Mouse (Mus musculus) ZHBTc4 (cell line): Measurements from ENCODE around the gene Irf2.
"Not testable (repeated sequence)": the region's sequence is repeated elsewhere in the genome, so short reads cannot be mapped to it uniquely, and the experiment has no call there.

ENCODE experiments used
- DNase-seq: peaks from one replicate; pipeline ENCODE4 v3.0.0-alpha.2; 2011; ENCODE audit warnings: low read depth, low spot score

The Irf2 gene

DNA sequence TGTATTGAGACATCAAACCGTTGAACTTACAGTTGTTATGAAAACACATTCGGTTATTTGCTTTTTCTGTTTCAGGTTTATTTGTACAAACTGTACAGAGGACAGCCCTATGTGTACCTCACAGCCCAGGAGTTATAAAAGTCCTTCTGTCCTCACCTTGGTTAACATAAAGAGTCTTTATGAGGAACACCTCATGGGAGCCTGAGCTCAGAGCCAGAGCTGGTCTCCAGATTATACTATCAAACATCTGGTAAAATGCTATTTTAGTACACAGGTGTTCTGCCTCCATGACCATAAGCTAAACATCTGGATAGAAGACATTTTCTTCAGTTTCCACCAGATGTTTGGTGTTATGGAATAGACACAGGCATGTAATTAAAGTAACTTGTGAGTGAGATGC is 13.1 kb upstream of the Irf2 start:
- no peak for DNase-seq

DNA sequence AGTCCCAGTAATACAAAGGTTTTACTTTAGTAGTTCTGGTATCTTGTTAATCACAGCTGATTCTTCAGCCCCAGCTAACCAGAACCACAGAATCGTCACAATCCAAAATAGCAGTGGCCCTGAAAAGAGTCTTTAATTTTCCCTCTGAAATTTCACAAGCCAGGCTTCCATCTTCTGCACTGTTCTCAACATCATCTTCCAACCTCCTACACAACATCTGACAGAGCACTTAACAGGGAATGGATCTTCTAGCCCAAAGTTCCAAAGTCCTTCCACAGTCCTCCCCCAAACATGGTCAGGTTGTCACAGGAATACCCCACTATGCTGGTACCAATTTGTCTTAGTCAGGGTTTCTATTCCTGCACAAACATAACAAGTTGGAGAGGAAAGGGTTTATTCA is 9.9 kb upstream of the Irf2 start:
- DNase-seq, result not testable (repeated sequence)

DNA sequence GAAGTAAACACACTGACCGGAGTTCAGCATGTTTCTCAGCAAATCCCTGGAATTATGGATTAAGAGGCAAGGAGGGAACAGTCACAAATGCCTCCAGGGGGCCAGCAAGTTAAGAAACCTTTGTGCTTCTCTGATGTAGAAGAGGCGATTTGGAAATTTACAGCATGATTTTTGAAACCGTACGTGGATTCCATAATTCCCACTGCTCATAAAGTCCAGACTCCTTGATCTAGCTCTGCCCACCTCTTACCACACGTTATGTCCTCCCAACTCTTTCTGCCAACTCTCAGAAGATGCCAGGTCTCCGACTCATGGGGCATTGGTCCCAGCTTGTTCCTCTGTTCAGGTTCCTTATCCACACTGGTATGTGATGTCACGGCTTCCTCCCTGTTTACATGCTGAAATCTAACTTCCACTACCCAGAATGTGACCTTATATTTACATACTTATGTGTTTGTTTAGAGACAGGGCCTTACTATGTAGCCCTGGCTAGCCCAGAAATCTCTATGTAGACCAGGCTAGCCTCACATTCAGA is 7.1 kb upstream of the Irf2 start:
- DNase-seq, result no peak

DNA sequence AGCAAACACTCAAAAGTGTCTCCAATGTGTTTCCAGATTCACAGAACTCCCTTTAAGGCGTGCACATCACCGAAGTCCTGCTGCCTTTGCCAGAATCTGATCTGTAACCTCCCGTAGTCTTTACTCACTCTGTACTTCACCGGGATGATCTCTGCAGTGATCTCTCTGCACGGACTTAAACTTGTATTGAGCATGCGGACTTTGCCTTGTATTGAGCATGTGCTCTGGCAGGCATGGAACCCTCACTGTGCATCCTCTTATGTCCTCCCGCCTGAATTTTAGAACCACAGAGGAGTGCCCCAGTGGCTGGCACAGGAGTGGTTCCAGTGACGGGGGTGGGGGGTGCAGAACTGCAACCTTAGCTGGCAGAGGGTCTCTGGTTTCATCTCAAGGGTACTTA is 5.9 kb upstream of the Irf2 start:
- no peak for DNase-seq

DNA sequence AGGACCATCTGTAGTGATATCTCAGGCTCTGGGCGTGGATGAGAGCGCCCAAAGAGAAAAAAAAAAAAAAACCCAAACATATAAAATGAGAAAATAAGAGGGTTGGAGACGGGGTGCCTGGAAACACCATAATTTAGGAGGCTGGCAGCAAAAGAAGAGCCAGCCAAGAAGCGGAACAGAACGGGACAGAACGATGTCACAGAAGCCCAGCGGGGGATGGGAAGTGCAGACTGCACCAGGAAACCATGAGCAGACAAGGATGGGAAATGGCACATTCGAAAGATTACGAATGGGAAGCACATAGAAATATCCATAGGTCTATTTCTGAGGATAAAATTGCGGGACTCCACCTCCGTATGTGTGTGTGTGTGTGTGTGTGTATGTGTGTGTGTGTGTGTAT is 4.0 kb upstream of the Irf2 start:
- DNase-seq, result no peak

DNA sequence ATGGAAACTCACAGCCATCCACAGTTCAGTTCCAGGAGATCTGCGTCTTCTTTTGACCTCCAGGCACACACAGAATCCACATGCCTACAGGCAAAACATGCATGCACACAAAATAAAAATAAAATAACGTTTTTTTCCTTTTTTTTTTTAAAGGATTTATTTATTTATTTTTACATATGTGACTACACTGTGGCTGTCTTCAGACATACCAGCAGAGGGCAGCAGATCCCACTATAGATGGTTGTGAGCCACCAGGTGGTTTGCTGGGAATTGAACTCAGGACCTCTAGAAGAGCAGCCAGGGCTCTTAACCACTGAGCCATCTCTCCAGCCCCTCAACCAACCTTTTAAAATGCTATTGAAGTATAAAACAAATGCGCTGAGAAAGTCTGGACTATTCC is 3.3 kb upstream of the Irf2 start:
- peak; percentile 40 for DNase-seq

DNA sequence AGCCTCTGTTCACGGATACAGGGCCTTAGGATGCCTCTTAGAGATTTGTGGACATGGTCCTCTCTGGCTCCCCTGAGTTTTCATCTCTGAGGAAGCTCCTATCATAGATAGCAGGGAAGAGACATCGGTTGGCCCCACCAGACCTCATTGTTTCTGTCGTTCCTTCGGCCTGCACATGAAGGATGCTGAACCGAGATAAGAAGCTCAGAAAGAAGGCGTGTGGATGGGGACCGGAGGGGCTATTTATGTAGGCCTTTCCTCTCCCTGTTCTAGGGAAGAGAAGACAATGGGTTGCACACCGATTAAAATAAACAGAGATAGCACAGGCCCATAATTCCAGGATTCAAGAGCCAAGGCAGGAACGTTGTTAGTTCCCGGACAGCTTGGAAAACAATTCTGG is 2.1 kb upstream of the Irf2 start:
- no peak for DNase-seq

DNA sequence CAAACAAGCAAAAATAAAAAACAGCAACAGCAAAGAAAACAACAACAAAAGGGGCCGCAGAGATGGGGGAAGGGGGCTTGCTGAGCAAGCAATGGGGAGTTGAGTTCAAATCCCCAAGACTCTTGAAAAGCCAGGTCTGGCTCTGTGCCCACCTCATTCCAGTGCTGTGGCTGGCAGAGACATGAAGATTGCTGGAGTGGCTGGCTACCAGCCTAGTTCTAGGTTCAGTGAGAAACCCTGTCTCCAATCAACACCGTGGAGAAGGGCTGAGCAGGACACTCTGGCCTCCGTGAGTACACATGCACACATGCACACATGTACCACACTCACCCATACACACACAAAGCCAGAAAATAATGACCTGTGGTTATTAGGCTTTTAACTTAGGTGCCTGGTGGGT is 1.6 kb upstream of the Irf2 start:
- no peak for DNase-seq

DNA sequence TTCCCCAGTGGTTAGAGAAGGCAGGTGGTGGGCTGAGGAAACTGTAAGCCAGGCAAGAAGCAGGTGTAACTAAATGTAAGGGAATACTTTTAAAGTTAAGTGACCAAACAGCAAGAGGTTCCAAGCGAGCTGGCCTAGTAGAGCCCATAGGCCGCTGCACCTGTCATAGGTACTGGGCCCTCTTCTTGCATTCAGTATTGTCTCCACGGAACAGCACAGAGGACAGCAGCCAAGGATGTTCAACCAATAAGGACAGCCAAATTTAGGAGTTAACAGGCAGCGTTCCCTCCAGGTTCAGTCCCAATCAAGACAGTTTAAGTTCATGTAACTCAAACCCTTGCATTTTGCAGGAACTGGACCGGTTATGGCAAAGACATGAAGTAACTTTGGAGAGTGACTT is 931 bp upstream of the Irf2 start:
- peak; percentile 15 for DNase-seq

DNA sequence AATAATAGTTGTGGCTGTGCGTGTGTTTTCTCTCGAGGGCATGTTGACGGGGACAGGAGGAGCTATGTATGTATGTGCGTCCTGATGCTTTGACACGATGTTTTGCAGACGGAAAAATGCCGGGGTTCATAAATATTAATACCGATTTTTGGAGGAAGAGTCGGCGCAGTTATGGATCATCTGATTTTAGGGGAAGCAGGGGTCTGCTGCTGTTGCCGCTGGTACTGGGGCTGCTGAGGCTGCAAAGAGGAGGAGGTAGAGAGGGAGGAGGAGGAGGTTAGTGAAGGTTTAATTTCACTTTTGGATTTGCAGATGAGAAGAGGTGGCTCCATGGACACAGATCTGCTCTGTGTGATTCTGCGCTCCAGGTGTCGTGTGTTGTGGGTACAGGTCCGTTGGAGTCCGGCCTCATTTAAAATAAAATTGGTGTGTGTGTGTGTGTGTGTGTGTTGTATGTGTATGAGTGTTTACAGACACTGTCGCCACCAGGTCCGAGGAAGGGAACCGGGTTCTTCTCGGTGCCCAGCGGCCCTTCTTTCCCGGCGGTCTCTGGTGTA is 502 bp downstream of the Irf2 start:
- peak; percentile 32 for DNase-seq

DNA sequence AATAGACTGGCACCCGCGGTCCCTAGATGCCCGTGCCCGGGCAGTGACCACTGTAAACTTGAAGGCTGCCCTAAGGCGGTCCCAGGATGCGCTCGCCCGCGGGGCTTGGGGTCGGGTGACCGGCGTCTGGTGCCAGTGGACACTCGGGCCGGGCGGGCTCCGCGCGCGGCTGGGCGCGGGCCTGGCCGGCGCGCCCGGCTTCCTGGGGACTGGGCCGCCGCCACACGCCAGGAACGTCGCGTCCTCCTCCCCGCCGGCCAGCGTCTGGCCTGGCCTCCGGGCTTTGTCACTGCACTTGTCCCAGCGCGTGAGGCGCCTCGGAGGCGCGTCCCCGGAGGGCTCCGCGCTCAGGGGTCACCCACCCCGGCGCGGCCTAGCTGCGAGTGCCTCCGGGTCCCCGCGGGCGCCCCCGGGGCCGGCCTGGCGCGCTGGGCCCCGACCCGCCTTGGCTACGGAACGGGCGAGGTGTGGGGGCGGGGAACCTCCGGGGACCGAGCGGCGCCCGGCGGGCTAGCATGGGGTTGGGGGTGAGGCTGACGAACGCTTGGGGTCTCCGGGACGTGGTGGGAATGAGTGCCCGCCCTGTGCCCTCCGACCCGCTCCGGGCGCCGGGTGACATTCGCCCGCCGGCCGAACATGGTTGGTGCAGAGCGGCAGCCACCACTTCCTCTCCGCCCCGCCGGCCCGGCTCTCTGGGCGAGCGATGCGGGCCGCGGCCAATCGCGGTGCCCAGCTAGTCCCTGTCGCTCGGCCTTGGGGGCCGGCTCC is 1.2 kb downstream of the Irf2 start:
- peak; percentile 55 for DNase-seq

DNA sequence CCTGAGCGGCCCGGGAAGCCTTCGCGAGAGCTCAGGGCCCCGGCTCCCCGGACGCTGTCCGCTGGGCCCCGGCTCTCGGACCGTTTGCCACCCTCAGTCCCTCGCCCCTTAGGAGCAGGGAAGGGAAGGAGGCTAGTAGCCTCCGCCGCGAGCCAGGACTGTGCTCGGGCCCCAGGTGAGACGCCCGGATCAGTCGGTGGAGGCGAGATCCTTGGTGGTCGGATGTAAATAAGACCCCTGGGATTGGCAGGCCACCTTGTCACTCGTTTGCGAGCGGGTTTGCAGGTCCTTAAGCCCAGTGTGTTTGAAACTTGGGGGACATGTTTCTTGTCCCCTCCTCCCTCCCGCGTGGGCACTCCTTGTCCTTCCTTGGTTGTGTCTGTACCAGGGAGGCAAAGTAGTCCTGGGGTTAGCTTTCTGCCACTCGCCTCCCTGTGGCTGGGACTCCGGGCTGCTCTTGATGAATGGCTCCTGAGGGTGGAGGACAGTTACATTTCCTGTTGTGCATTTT is 1.8 kb downstream of the Irf2 start:
- peak; percentile 62 for DNase-seq

DNA sequence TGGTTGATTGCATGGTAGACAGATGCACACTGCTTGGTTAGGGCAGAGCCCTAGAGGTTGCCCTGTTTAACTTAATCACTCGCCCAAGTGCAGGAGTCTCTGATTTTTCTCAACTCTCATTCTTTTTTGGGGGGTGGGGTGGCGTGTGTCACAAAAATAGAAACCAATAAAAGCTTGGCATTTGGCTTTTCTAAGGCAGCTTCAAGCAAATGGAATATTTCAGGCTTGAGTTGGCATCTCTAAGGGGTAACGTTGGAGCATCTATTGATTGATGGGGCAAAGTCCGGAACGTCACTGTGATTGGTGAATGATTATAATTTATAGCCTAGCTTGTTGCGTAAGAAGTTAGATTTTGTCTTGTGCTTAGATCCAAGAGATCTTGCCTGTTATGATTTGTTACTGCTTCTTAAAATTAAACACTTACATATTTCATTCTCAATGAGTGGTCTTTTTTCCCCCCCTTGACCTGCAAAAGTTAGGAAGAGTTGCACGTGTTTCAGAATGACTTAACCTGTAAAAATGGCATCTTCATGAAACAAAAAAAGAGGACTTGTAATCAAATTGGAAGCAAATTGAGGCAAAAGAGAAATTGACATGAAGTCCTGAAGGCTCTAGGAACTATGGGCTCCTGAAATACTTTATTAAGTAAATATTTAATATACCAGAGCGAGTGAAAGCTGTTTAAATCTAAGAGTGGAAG is 2.6 kb downstream of the Irf2 start:
- no peak for DNase-seq

DNA sequence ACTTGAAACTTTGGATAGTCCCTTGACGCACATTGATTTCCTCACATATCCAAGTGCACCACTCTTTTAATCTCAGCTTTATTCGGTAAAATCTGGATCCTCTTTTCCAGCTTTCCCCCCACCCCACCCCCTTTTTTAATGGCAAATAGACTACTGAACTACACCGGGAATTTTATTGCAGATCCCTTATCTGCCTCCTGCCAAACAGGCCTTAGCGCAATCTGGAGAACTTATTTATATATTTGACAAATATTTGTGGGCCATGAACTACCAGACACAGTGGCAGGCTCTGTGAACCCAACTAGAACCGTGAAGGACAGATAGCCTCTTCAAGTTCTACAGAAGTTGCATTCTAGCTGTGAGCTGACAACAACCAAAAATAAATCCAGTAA is 3.2 kb downstream of the Irf2 start:
- DNase-seq, result no peak

DNA sequence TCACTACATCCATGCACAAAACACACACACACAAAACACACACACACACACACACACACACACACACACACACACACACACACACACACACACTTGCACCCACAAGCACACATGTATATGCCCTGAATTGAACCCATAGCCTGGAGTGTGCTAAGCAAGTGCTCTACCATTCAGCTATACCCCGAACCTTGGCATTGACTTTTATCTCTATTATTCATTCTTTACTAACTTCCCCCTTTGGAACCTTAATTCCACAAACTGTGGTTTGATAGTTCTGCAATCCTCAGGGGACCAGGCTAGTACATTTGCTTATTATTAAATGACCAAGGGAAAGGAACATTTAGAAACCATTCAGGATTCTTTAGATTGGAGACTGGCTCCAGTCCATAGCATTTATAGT is 5.9 kb downstream of the Irf2 start:
- DNase-seq, result no peak

DNA sequence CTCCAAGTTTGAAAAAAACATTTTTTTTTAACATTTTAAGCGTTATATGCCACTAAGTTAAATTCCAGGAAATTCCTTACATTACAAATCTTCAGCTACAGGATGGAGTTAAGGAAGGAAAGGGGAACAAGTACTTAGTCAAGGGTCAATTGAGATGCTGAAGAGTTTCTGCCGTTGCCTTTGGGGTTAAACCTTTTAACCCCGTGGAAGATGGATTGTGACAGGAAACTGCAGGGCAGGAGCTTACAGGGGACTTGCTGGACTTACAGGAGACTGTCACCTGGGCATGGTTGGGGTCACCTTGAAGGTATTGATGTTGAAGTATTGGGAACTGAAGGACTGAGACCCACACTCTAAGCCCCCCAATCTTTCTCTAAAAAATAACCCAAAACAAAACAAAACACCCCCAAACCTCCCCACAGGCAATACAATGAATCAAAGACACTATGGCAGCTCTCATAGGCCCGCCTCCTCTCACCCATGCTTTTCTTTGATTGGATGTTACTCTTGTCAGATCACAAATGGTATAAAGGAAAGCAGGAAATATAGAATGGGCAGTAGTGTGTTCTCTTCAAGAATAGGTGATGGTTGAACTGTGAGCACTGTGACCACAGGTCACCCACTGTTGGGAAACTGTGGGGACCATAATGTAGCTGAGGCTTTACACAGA is 7.9 kb downstream of the Irf2 start:
- no peak for DNase-seq

DNA sequence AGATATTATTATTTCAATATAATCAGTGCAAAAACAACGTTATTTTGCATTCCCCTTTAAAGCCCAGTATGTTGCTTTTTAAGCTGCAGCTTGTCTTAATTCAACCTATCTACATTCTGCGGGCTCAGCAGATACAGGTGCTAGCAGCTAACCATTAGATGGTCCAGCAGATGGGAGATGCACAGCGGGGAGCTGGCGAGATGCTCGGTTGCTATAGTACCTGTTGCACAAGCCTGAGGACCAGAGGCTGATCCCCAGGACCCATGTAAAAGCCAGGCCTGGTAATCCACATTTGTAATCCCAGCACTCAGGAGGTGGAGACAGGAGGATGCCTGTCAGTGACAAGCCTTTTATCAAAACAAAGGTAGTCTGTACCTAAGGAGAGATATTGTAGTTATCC is 10.5 kb downstream of the Irf2 start:
- DNase-seq, result no peak

DNA sequence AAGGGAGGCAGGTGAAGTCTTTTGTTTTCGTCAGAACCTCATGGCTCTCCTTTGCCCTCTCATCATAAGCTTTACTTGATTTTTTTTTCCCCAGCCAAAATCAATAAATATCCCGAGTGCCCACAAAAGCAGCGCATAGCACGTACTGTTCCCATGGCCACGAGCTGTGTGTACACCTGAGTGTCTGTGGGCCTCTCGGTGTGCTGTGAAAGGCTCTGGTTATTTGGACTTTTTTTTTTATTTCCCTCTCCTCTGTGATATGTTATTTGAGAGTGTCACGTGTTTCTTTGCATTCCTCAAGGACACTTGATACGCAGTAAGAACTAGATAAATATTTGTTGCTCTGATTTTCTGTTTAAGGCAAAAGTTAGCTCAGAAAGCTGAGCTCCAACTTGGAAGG is 11.0 kb downstream of the Irf2 start:
- DNase-seq, result no peak

DNA sequence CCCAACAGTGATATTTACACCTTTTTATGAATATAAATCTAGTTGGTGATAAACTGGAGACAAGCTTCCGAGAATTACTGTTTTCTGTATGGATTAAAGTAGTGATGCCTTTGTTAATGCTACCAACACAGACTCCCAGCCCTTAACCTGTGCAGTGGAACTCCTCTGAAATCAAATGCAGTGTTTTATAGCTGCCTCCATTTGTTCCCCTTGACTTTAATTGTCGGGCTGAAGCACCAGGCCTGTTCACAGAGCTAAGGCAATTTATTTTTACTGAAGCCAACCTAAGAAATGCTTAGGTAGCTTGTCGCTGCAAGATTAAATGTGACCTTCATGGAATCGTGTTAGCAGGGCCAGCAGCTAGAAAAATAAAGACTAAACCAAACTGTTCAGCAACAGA is 11.6 kb downstream of the Irf2 start:
- DNase-seq, result no peak

DNA sequence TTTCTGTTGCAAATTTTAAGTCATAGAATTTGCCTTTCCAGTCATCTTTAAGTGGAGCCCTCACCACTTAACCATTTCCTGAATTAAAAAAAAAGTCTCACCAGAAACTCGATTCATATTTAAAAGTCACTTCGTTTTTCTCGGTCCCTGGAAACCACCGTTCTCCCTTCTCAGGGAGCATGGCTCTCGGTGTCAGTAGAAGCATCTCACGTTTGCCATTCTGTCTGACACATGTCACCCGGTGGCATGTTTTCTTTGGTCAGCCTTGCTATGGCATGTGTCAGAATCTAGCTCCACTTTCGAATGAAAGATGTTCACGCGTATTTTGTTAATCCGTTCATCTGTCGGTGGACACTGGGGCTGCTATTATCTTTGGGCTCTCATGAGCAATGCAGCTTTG is 13.5 kb downstream of the Irf2 start:
- no peak for DNase-seq

DNA sequence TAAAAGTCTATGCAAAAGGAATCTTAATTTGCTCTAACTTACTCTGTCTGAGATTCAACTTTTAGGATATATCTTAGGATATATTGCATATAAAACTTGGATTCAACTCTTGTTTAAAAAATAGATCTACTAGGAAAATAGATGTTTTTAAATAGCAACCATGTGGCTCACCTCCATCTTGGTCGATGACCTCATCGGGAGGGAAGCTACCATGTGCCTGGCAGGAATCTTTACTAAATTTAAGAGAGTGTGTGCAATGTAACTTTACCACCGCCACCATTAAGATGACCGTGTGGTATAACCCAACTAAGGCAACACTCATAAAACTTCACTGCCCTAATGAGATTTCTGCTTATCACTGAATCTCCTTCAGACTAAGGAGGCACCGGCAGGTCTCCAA is 14.8 kb downstream of the Irf2 start:
- no peak for DNase-seq

DNA sequence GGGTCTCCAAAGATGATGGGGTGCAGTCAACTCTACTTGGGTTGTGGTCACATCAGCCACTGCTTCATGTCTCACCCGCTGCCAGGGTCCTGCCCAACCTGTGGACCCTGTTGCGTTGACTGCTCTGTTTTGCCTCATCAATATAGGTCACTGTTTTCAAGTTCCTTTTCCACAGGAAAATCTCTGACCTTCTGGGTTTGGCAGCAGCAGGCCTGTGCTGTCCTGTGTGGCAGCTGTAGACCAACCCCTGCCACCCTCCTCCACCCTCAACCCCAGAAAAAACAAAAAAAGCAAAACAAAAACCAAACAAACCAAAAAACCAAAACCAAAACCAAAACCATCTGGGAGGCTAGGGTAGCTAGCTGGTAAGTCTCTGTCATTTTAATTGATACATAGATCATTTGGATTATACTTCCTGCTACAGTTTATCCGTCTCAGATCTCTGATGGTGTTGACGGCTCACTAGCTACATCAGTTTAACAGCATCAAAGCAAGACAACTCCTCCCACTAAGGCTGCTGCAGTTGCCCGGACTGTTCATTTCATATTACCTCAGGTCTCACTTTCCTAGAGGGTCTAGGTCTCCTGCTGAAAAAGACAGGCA is 16.3 kb downstream of the Irf2 start:
- no peak for DNase-seq
